In genomic region chr9:114853336-114853735, GRCm38 (mm10) we compare ENCODE assay signal across 20 mouse cellular contexts. TPM values are rescaled to one million over a fixed set of nuclear protein-coding genes. Genes with fewer than 3 reads are reported as not detected.
DNase-seq lines count a peak whose midpoint lies in the region; TF ChIP-seq lines count a peak whose summit lies in the region.
"Had no signal": no experiment of that assay in that cellular context is flagged by ENCODE, and none has a peak within 500 bp of the region (broad histone marks: within the 10 kb centered on the region; RNA-seq: fewer than 3 reads in every experiment).

No protein-coding gene starts in this region.

- WGBS in heart, embryonic 10.5 days, result 80% methylated on average over 15 of the region's 15 CpGs

- no peak for TF ChIP-seq CTCF in E14TG2a.4 (conservative IDR thresholded peaks at IDR 0.05; ENCODE audit: low read length)

- peak; percentile 93 for DNase-seq in heart, adult 11 months
- DNase-seq in heart, embryonic 10.5 days (ENCODE audit: low spot score), result no peak
- DNase-seq in R1 (ENCODE audit: low read depth, low spot score), result peak; percentile 39
- DNase-seq in lung, postnatal 10 days, result peak; percentile 12
- DNase-seq in Muller cell, postnatal 12 days (ENCODE audit: inconsistent ontology term), result no peak
- DNase-seq in layer of hippocampus, postnatal 14 days (ENCODE audit: low spot score in 2 of 2), result no peak
- DNase-seq: B cell, adult 2 months; cerebellum, adult 9-10 months; gastrocnemius, postnatal 36 days; kidney, adult 18-20 months; kidney, postnatal 10 days; liver, embryonic 13.5 days; spleen, adult 18-20 months had no signal

- no peaks in the 10 kb centered on the region for H3K36me3 ChIP-seq in heart, embryonic 10.5 days
- no peaks in the 10 kb centered on the region for H3K36me3 ChIP-seq in E14TG2a.4 (ENCODE audit: insufficient read depth, low read length)
- H3K36me3 ChIP-seq: embryonic facial prominence, embryonic 12.5 days; forebrain, embryonic 15.5 days; liver, embryonic 13.5 days; neural tube, embryonic 15.5 days had no signal

- H3K4me1 ChIP-seq in heart, embryonic 10.5 days, result 0 out of 2 replicates have a peak, but pooled peaks cover 8% of the 10 kb centered on the region
- H3K4me1 ChIP-seq in E14TG2a.4 (replicated peaks; ENCODE audit: low read depth, low read length), result peaks cover 31% of the 10 kb centered on the region
- H3K4me1 ChIP-seq: embryonic facial prominence, embryonic 12.5 days had no signal

- peaks cover 16% of the 10 kb centered on the region; the same call in 1 of the 2 replicates for H3K27me3 ChIP-seq in heart, embryonic 10.5 days (ENCODE audit: insufficient read depth, poor library complexity, severe bottlenecking)
- H3K27me3 ChIP-seq in E14TG2a.4 (ENCODE audit: insufficient read depth, low read length), result peaks cover 37% of the 10 kb centered on the region
- H3K27me3 ChIP-seq: forebrain, embryonic 15.5 days; neural tube, embryonic 15.5 days; Patski had no signal

- H3K4me3 ChIP-seq in heart, embryonic 10.5 days, result no peak overlapping the region
- peak overlapping the region; percentile 72 for H3K4me3 ChIP-seq in E14TG2a.4 (replicated peaks; ENCODE audit: low read length)
- H3K4me3 ChIP-seq: embryonic facial prominence, embryonic 12.5 days; erythroblast, embryonic 14.5 days; forebrain, embryonic 15.5 days; layer of hippocampus, adult 2 months; liver, embryonic 13.5 days; neural tube, embryonic 15.5 days had no signal

- H3K9me3 ChIP-seq in heart, embryonic 10.5 days, result no peaks in the 10 kb centered on the region
- peaks cover 5% of the 10 kb centered on the region; the same call in 1 of the 2 replicates for H3K9me3 ChIP-seq in E14TG2a.4 (ENCODE audit: low read length)
- H3K9me3 ChIP-seq: embryonic facial prominence, embryonic 12.5 days; forebrain, embryonic 15.5 days; liver, embryonic 13.5 days; neural tube, embryonic 15.5 days had no signal

- no peak overlapping the region for H3K27ac ChIP-seq in heart, embryonic 10.5 days
- H3K27ac ChIP-seq: embryonic facial prominence, embryonic 12.5 days; forebrain, embryonic 15.5 days; layer of hippocampus, adult 2 months; liver, embryonic 13.5 days; neural tube, embryonic 15.5 days had no signal

RNA-seq across cellular contexts. Expression of gene Cmtm8, which starts 9.4 kb away (rescaled TPM):
- 17.2 and 23.4 TPM in 2 replicates for polyA plus RNA-seq in heart, embryonic 10.5 days (2016; fragmentation: Nextera tagmentation; extraction: Ambion mirVana)
- total RNA-seq in layer of hippocampus, postnatal 14 days (2021), result 1 to 10 TPM; 3.7 to 3.8 TPM

Comparison
In these comparisons a context has a peak if more than half of its experiments do, and no peak if none do; other contexts are left out.
1. DNase-seq: peak in heart, adult 11 months (single experiment), R1 (single experiment) and lung, postnatal 10 days (single experiment); none in heart, embryonic 10.5 days (single experiment), Muller cell, postnatal 12 days (single experiment) and layer of hippocampus, postnatal 14 days (0 of 2).